Comparison of ENCODE assay signal across 16 mouse cellular contexts in genomic region chr16:33904553-33904952, GRCm38 (mm10).
A peak's percentile ranks its signal among the peaks of the same experiment; 100 is the strongest.
DNase-seq lines count a peak whose midpoint lies in the region; ATAC-seq and TF ChIP-seq lines count a peak whose summit lies in the region.
"Had no signal": no experiment of that assay in that cellular context is flagged by ENCODE, and none has a peak within 500 bp of the region (broad histone marks: within the 10 kb centered on the region; RNA-seq: fewer than 3 reads in every experiment).

No protein-coding gene starts in this region.

- H3K27me3 ChIP-seq in heart, embryonic 10.5 days (ENCODE audit: insufficient read depth, poor library complexity, severe bottlenecking): no peaks in the 10 kb centered on the region
- no peaks in the 10 kb centered on the region for H3K27me3 ChIP-seq in lung, embryonic 15.5 days
- no peaks in the 10 kb centered on the region for H3K27me3 ChIP-seq in lung, postnatal 0 days (replicated peaks; ENCODE audit: insufficient read depth, low read length)
- H3K27me3 ChIP-seq in embryonic facial prominence, embryonic 13.5 days: no peaks in the 10 kb centered on the region
- H3K27me3 ChIP-seq in limb, embryonic 12.5 days: no peaks in the 10 kb centered on the region
- H3K27me3 ChIP-seq: hindbrain, embryonic 12.5 days; neural tube, embryonic 13.5 days had no signal

- H3K4me3 ChIP-seq in heart, embryonic 10.5 days: no peak overlapping the region
- no peak overlapping the region for H3K4me3 ChIP-seq in lung, embryonic 15.5 days
- H3K4me3 ChIP-seq in lung, postnatal 0 days (ENCODE audit: low read depth, low read length): no peak overlapping the region
- H3K4me3 ChIP-seq in embryonic facial prominence, embryonic 13.5 days: no peak overlapping the region
- H3K4me3 ChIP-seq in limb, embryonic 12.5 days (replicated peaks): no peak overlapping the region
- H3K4me3 ChIP-seq: hindbrain, embryonic 12.5 days; neural tube, embryonic 13.5 days had no signal

- 77% methylated on average over 5 of the region's 5 CpGs for WGBS in heart, embryonic 10.5 days
- WGBS in lung, embryonic 15.5 days: 50% methylated on average over 5 of the region's 5 CpGs
- WGBS in lung, postnatal 0 days: 64% methylated on average over 5 of the region's 5 CpGs
- 24% methylated on average over 5 of the region's 5 CpGs for WGBS in embryonic facial prominence, embryonic 13.5 days
- WGBS in limb, embryonic 12.5 days: 36% methylated on average over 5 of the region's 5 CpGs

- ATAC-seq in lung, embryonic 15.5 days (ENCODE audit: borderline replicate concordance, extremely low read depth, low FRiP score, low TSS enrichment): peak; percentile 36; the same call in 1 of the 2 replicates
- no peak for ATAC-seq in lung, postnatal 0 days
- no peak for ATAC-seq in embryonic facial prominence, embryonic 13.5 days (ENCODE audit: insufficient number of reproducible peaks, insufficient read depth, low FRiP score, low TSS enrichment, low read depth)
- ATAC-seq in limb, embryonic 12.5 days (ENCODE audit: insufficient number of reproducible peaks, insufficient read depth, low FRiP score, low TSS enrichment, low read depth): no peak
- no peak for ATAC-seq in CD4-positive, CD25-positive, alpha-beta regulatory T cell, adult 4 months
- ATAC-seq: intestine, embryonic 16.5 days had no signal

- no peak overlapping the region for H3K4me2 ChIP-seq in lung, embryonic 15.5 days
- no peak overlapping the region for H3K4me2 ChIP-seq in lung, postnatal 0 days (replicated peaks; ENCODE audit: low read depth, low read length)
- peak overlapping the region; percentile 23 for H3K4me2 ChIP-seq in embryonic facial prominence, embryonic 13.5 days
- H3K4me2 ChIP-seq in limb, embryonic 12.5 days: peak overlapping the region; percentile 36; the same call in 1 of the 2 replicates
- H3K4me2 ChIP-seq: hindbrain, embryonic 12.5 days; neural tube, embryonic 13.5 days had no signal

- no peak for TF ChIP-seq EP300 in lung, postnatal 0 days (IDR thresholded peaks at IDR 0.05)

- no peak for DNase-seq in heart, embryonic 10.5 days (ENCODE audit: low spot score)
- DNase-seq in heart, postnatal 25 days (ENCODE audit: low spot score): no peak
- no peak for DNase-seq in lung, postnatal 0 days (ENCODE audit: low spot score)
- no peak for DNase-seq in testis, postnatal 14 days (ENCODE audit: low spot score)
- DNase-seq: B cell, adult 2 months; cerebellum, adult 11 months; kidney, postnatal 14 days; midbrain, embryonic 14.5 days had no signal

- peaks cover 17% of the 10 kb centered on the region for H3K36me3 ChIP-seq in heart, embryonic 10.5 days
- H3K36me3 ChIP-seq in lung, embryonic 15.5 days: peaks cover 4% of the 10 kb centered on the region; the same call in 1 of the 2 replicates
- H3K36me3 ChIP-seq in lung, postnatal 0 days (ENCODE audit: insufficient read depth, low read length): peaks cover 3% of the 10 kb centered on the region; the same call in 1 of the 2 replicates
- H3K36me3 ChIP-seq in embryonic facial prominence, embryonic 13.5 days: peaks cover 31% of the 10 kb centered on the region
- H3K36me3 ChIP-seq in limb, embryonic 12.5 days: peaks cover 42% of the 10 kb centered on the region
- H3K36me3 ChIP-seq: hindbrain, embryonic 12.5 days; neural tube, embryonic 13.5 days had no signal

- H3K4me1 ChIP-seq in heart, embryonic 10.5 days: peaks cover 23% of the 10 kb centered on the region
- peaks cover 17% of the 10 kb centered on the region for H3K4me1 ChIP-seq in lung, embryonic 15.5 days
- H3K4me1 ChIP-seq in lung, postnatal 0 days (ENCODE audit: insufficient read depth, low read depth, low read length): no peaks in the 10 kb centered on the region
- H3K4me1 ChIP-seq in embryonic facial prominence, embryonic 13.5 days: peaks cover 62% of the 10 kb centered on the region
- peaks cover 28% of the 10 kb centered on the region for H3K4me1 ChIP-seq in limb, embryonic 12.5 days (replicated peaks)

- peak overlapping the region; percentile 76 for H3K27ac ChIP-seq in heart, embryonic 10.5 days
- peak overlapping the region; percentile 38; the same call in 1 of the 2 replicates for H3K27ac ChIP-seq in lung, embryonic 15.5 days
- H3K27ac ChIP-seq in lung, postnatal 0 days (ENCODE audit: low read length): no peak overlapping the region
- peak overlapping the region; percentile 91 for H3K27ac ChIP-seq in embryonic facial prominence, embryonic 13.5 days
- H3K27ac ChIP-seq in limb, embryonic 12.5 days: peak overlapping the region; percentile 85
- H3K27ac ChIP-seq: liver, embryonic 14.5 days; neural tube, embryonic 13.5 days had no signal

- no peak overlapping the region for H3K9ac ChIP-seq in lung, embryonic 15.5 days
- H3K9ac ChIP-seq in lung, postnatal 0 days (replicated peaks; ENCODE audit: low read depth): no peak overlapping the region
- H3K9ac ChIP-seq in embryonic facial prominence, embryonic 13.5 days: no peak overlapping the region
- no peak overlapping the region for H3K9ac ChIP-seq in limb, embryonic 12.5 days (replicated peaks)
- H3K9ac ChIP-seq: hindbrain, embryonic 12.5 days; liver, embryonic 14.5 days; neural tube, embryonic 13.5 days had no signal

- TF ChIP-seq CTCF in lung, postnatal 0 days (IDR thresholded peaks at IDR 0.05): no peak

- H3K9me3 ChIP-seq in heart, embryonic 10.5 days: no peaks in the 10 kb centered on the region
- no peaks in the 10 kb centered on the region for H3K9me3 ChIP-seq in lung, embryonic 15.5 days
- H3K9me3 ChIP-seq in lung, postnatal 0 days (ENCODE audit: low read length): no peaks in the 10 kb centered on the region
- H3K9me3 ChIP-seq in embryonic facial prominence, embryonic 13.5 days: no peaks in the 10 kb centered on the region
- 0 out of 2 replicates have a peak, but pooled peaks cover 3% of the 10 kb centered on the region for H3K9me3 ChIP-seq in limb, embryonic 12.5 days
- H3K9me3 ChIP-seq: hindbrain, embryonic 12.5 days; neural tube, embryonic 13.5 days had no signal

- intact Hi-C loops in heart, postnatal 25 days (cut with DNase I): loop anchor here (5.0 kb wide), 1 partner anchor 48 kb away; no protein-coding TSS in a partner anchor

Comparison
In these comparisons a context has a peak if more than half of its experiments do, and no peak if none do; other contexts are left out.
1. H3K4me2 ChIP-seq: peak in embryonic facial prominence, embryonic 13.5 days (single experiment) and limb, embryonic 12.5 days (single experiment); none in lung, embryonic 15.5 days (single experiment) and lung, postnatal 0 days (single experiment).